Mouse (Mus musculus): Measurements from ENCODE around the gene St5. TPM values are rescaled to one million over a fixed set of nuclear protein-coding genes. Genes with fewer than 3 reads are reported as not detected.
A peak's percentile ranks its signal among the peaks of the same experiment; 100 is the strongest.

The St5 gene
- total RNA-seq, 2 experiments from 2014 or later = 48.2 to 55.3 TPM

DNA sequence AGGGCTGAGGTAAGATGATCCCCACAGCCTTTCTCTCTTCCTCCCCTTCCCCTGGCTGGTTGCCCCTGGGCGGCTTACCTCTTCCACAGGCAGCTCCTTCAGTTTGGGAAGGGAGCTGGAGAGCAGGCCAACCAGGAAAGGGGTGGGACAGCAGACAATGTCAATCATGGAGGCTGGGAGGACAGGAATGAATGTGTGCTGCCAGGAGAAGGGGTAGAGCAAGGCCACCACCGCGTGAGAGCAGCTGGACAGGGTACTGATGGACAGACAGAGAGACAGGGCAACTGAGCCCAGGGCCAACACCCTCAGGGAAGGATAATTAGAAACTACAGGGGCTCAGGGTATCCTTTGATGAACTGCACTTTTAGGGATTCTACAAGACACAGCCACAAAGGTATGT, 175.9 kb downstream of the St5 start:
- no peak for DNase-seq

GRCm38 (mm10) chr7:109525740-109526663, 177.4 kb downstream of the St5 start:
- no peak for DNase-seq

- DNase-seq = no peak
Observed at GRCm38 (mm10) chr7:109524763-109525162, 178.6 kb downstream of the St5 start.

DNA sequence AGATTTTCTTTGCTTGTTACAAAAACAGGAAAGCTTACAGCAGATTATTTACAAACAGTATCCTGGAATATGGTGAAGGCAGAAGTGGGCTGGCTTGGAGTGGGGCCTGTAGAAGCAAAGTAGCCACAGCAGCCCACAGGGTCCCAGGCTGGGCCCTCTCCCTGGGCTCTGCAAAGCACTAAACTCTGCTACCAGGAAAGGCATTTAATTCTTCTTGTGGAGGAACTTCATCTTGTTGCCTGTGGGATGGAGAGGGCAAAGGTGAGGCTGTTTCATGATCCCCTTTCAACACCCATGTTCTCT, 179.0 kb downstream of the St5 start:
- no peak for DNase-seq

DNA sequence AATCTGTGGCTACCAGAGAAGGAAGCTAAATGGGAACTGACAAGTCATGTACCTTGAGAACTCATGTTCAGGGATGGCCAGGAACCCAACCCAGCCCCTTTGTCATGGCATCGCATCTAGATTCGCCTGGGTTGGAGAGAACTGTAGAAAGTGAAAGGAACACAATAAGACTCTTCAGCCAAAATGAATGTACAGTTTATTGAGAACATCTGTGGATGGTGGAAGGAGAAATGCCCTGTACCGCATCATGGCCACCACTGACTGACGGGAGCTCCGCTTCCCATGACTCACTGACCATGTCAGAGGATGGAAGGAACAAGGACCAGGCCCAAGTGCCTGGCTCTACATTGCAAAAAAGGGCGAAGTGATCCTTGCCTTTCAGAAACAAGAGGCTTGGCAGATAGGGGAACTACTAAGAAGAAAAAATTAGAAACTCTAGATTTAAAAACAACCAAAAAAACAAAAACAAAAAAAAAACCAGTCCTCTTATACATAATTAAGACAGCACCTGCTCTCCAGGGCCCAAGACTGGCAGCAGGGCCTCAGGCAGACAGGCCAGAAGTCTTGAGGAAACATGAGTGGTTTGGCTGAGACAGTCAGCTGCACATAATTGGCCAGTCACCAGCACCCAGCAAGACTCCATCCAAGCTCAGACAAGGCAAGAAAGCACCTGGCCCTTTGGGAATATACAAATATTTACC, 179.5 kb downstream of the St5 start:
- no peak for DNase-seq

DNA sequence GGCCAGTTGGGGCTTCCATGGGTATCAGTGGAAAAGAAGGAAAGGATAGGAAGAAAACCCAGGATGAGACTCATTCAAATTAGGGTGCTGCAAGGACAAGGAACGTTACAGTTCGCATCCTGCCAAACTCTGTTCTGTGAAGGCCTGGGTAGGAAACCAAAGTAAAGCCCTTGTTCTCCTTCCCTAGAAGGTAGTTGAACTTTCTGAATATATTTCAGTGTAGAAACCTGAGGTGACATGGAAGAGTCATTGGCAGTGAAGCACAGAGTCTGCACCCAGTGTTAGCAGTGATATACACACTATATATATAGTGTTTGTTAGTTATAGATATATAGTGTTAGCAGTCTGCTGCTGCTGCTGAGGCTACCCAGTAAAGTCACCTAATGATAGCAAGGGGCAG, 180.1 kb downstream of the St5 start:
- DNase-seq = no peak

- DNase-seq = no peak
Observed at GRCm38 (mm10) chr7:109522084-109522483, 181.3 kb downstream of the St5 start.

- DNase-seq = no peak
Observed at GRCm38 (mm10) chr7:109519936-109520335, 183.5 kb downstream of the St5 start.

GRCm38 (mm10) chr7:109518838-109519696, 184.3 kb downstream of the St5 start, which contains the start of gene Rpl27a:
Gene Rpl27a (plus strand): TSS chr7:109519147.
- DNase-seq = peak; percentile 99

GRCm38 (mm10) chr7:109518036-109518681, 185.2 kb downstream of the St5 start:
- DNase-seq = peak; percentile 37

- DNase-seq = no peak
Observed at GRCm38 (mm10) chr7:109516500-109516899, 186.9 kb downstream of the St5 start.

DNA sequence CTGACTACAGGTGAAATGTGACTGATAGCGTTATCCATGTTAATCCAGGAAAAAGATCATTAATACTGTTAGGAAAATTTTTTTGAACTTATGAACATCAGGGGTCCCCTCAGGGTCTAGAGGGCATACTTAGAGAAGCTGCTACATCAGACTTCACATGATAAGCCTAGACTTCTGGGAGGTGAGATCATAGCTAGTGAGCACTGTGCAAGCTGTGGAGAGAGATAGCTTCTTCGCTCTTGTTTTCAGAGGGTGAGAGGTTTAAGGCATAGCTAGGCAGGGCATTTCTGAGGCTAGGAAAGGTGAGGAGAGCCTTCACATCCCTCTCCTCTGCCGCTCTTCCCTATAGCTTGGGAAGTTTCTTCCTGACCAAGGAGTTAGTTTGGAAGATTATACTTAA, 191.6 kb downstream of the St5 start:
- DNase-seq = no peak

DNA sequence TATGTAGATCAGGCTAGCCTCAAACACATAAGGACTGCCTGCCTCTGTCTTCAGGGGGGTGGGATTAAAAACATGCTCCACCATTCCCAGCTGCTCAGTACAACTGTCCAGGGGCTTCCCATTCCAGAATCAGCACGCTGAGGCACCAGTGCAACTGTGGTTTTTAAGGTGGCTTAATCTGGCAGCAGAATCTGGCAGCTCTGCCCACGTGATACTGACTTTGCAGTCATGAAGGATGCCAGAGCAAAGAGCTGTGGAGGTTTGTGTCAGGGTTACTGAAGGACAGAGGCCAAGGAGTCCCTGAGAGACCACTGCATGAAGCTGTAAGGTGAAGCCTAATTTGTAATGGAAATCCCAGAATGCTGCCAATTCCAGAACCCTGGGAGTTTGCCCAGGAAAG, 192.6 kb downstream of the St5 start:
- peak; percentile 35 for DNase-seq

DNA sequence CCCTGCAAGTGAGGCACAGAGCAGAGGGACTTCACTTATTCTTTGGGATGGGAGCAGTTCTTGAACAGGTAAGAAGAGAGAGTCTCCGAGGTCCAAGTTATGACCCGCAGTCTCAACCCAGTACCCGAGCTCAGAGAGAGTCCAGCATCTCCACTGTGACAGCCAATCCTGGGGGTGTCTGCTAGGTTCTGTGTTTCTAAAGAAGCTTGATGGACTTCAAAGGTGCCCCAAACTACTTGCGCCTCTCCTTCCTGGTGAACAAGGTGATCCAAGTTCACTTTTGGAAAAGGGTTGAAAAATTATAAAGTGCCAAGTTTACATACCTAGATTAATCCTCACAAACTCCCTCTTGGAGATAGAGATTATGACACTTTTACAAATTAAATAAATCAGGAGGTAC, 195.4 kb downstream of the St5 start, which contains the start of gene Trim66:
TSS of gene Trim66 (minus strand) at position 101 of the 400 bp plus-strand sequence.
- no peak for DNase-seq

DNA sequence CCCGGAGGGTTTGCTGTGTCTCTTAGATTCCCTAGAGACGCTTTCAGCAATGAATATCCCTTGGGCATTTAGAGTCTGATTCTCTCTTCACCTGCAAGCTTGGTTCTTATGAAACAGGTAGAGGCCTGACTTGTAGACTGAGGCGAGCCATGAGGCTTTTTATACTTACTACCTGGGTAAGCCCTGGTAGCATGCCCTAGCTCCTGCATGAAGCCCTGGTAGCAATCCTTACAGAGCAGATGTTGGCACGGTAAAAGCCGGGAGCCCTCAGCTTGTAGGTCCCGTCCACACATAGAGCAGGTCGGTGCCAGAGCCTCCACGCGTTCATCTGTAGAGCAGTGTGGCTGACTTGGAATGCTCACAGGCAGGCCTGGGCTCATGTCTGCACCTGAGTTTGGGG, 195.8 kb downstream of the St5 start:
- DNase-seq = no peak

DNA sequence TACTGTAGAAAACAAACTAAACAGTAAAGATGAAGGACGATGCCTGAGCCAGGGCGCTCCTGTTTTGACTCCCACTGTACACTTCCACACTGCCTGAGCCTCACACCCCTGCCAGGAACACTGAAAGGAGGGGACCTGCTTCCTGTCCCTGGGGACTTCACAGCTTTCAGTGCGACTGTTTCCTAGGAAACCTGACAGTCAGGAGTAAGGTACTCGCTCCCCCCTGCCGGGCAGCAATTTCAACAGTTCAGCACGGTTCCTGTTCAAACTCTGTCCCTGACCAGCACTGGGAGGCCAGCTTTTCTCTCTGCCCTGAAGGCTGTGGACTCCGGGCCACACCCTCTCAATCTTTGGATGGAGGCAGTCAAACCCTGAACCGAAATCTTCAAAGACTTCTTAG, 196.3 kb downstream of the St5 start:
- DNase-seq = no peak

GRCm38 (mm10) chr7:109497507-109497906, 205.9 kb downstream of the St5 start:
- no peak for DNase-seq

DNA sequence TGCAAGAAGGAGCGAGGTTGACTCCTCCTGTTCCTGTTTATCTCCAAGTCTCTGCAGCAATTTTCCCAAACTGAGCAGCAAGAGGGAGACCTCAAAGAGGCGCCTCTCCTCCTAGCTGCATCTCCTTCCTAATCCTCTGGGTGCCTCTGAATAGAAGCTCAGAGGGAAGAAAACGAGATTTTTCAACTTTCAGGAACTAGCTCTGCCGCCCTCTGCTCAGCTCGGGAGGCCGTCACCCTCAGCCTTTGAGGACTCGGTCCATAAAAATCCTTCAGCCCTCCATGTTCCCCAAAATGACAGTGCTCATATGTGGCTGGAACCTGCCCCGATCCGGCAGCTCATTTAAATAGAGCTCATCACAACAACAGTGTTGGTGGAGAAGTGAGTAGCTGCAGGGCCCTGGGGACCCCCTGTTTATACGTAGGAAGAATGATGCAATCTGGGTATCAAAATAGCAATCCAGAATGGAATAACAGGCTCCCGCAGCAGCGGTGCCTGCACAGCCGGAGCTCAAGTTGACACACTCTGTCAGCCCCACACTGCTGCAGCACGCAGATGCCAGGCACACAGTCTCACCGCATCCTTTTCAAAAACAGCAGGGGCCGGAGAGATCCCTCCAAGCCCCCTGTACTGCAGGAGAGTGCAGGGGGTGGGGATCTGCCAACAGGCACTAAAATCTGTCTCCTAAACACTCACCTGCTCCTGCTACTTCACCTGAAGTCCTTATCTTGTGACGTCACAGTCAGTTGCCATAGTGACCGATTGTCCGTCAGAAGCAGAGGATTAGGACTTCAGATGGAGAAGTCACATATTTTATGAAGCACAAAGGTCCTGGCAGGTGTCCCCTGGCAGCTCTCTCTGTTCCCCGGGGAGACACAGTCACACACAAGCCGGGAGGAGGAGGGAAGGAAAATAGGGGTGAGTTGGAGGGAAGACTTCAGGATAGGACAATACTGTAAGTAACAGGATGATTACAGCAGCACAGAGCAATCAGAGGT, 209.8 kb downstream of the St5 start:
- DNase-seq = peak; percentile 61

DNA sequence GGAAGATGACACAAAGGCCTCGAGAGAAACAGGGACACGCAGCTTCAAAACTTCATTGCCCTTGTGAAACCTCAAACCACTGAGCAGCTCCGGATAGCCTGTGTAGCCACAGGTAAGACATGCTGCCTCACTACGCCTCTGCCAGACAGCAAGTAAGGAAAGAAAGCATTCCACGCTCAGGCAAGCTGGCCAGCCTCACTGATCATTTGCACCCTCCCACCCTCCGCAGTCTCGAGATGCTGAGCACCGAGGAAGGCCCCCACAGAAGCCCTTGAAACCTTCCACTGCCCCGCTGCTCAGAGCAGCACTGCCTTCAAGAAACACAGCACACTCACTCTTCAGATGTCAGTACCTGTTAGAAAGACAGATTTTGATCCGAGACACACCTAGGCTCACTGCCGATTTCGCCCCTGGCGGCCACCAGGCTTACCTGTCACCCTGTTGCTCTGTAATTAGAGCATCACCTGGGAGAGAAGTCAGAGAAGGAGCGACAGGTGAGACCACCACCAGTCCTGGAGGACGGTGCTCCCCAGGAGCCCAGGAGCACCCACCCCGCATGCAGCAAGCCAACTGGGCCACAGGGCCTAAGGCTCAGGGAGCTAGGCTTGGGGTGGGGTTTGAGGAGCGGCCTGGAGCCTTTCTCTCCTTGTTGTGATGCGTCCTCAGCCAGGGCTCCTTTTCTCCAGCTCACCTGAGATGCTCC, 210.6 kb downstream of the St5 start:
- no peak for DNase-seq

GRCm38 (mm10) chr7:109484221-109484620, 219.2 kb downstream of the St5 start:
- DNase-seq = no peak

Data from adrenal gland, postnatal 10 days (tissue).